Comparison of ENCODE assay signal across 8 mouse cellular contexts in genomic region chr15:36715745-36716685, GRCm38 (mm10).
DNase-seq lines count a peak whose midpoint lies in the region; ATAC-seq and TF ChIP-seq lines count a peak whose summit lies in the region.

No protein-coding gene starts in this region.

- H3K4me2 ChIP-seq in limb, embryonic 12.5 days, result peak overlapping the region; percentile 45
- H3K4me2 ChIP-seq in midbrain, embryonic 13.5 days (replicated peaks), result peak overlapping the region; percentile 40

- WGBS in heart, embryonic 10.5 days, result 18% methylated on average over 26 of the region's 26 CpGs
- WGBS in limb, embryonic 12.5 days, result 17% methylated on average over 26 of the region's 26 CpGs
- 19% methylated on average over 26 of the region's 26 CpGs for WGBS in midbrain, embryonic 13.5 days
- 4% methylated on average over 26 of the region's 26 CpGs for WGBS in small intestine, adult 2 months

- H3K27me3 ChIP-seq in heart, embryonic 10.5 days (ENCODE audit: insufficient read depth, poor library complexity, severe bottlenecking), result no peaks in the 10 kb centered on the region
- no peaks in the 10 kb centered on the region for H3K27me3 ChIP-seq in limb, embryonic 12.5 days
- H3K27me3 ChIP-seq in midbrain, embryonic 13.5 days, result no peaks in the 10 kb centered on the region
- no peaks in the 10 kb centered on the region for H3K27me3 ChIP-seq in small intestine, adult 2 months (ENCODE audit: control insufficient read depth, insufficient read depth, low read length)

- no peaks in the 10 kb centered on the region for H3K36me3 ChIP-seq in heart, embryonic 10.5 days
- no peaks in the 10 kb centered on the region for H3K36me3 ChIP-seq in limb, embryonic 12.5 days
- H3K36me3 ChIP-seq in midbrain, embryonic 13.5 days, result no peaks in the 10 kb centered on the region
- no peaks in the 10 kb centered on the region for H3K36me3 ChIP-seq in small intestine, adult 2 months (ENCODE audit: control insufficient read depth, insufficient read depth, low read length)

- no peak overlapping the region for H3K9ac ChIP-seq in limb, embryonic 12.5 days (replicated peaks)
- peak overlapping the region; percentile 10 for H3K9ac ChIP-seq in midbrain, embryonic 13.5 days (replicated peaks)

- TF ChIP-seq CTCF in bone marrow macrophage, adult 2 months (IDR thresholded peaks at IDR 0.05; ENCODE audit: low read depth, low read length), result peak; percentile 16; the same call in 1 of the 2 replicates
- TF ChIP-seq CTCF in embryonic fibroblast, embryonic 13.5 days (IDR thresholded peaks at IDR 0.05; ENCODE audit: borderline replicate concordance, insufficient read depth, low read length), result 0 out of 2 replicates have a peak, but pooled peaks have one; percentile 12
- TF ChIP-seq CTCF in small intestine, adult 2 months (IDR thresholded peaks at IDR 0.05; ENCODE audit: extremely low read depth, insufficient read length, insufficient replicate concordance, low read depth, low read length), result peak; percentile 21; the same call in 1 of the 2 replicates

- peaks cover 4% of the 10 kb centered on the region for H3K4me1 ChIP-seq in bone marrow macrophage, adult 2 months (ENCODE audit: control insufficient read depth, insufficient read depth, low read length)
- no peaks in the 10 kb centered on the region for H3K4me1 ChIP-seq in embryonic fibroblast, embryonic 13.5 days (ENCODE audit: control insufficient read depth, insufficient read depth, low read length)
- H3K4me1 ChIP-seq in heart, embryonic 10.5 days, result peaks cover 7% of the 10 kb centered on the region
- peaks cover 15% of the 10 kb centered on the region for H3K4me1 ChIP-seq in limb, embryonic 12.5 days (replicated peaks)
- H3K4me1 ChIP-seq in midbrain, embryonic 13.5 days (replicated peaks), result peaks cover 6% of the 10 kb centered on the region
- H3K4me1 ChIP-seq in small intestine, adult 2 months (ENCODE audit: control insufficient read depth, insufficient read depth, insufficient read length, low read length), result peaks cover 6% of the 10 kb centered on the region; the same call in 1 of the 2 replicates

- H3K4me3 ChIP-seq in bone marrow macrophage, adult 2 months (ENCODE audit: insufficient read depth, low read length), result peak overlapping the region; percentile 56
- H3K4me3 ChIP-seq in embryonic fibroblast, embryonic 13.5 days (ENCODE audit: insufficient read depth, low read length), result peak overlapping the region; percentile 10
- peak overlapping the region; percentile 53 for H3K4me3 ChIP-seq in heart, embryonic 10.5 days
- peak overlapping the region; percentile 28 for H3K4me3 ChIP-seq in limb, embryonic 12.5 days (replicated peaks)
- H3K4me3 ChIP-seq in midbrain, embryonic 13.5 days (replicated peaks), result peak overlapping the region; percentile 17
- H3K4me3 ChIP-seq in small intestine, adult 2 months (ENCODE audit: low read depth, low read length), result peak overlapping the region; percentile 43

- peak; percentile 81 to 83 for DNase-seq in B cell, adult 2 months
- no peak for DNase-seq in heart, embryonic 10.5 days (ENCODE audit: low spot score)
- peak; percentile 98 for DNase-seq in kidney, adult 9 months

- H3K27ac ChIP-seq in bone marrow macrophage, adult 2 months (ENCODE audit: insufficient read depth, low read depth, low read length), result no peak overlapping the region
- no peak overlapping the region for H3K27ac ChIP-seq in embryonic fibroblast, embryonic 13.5 days (ENCODE audit: insufficient read depth, low read length)
- peak overlapping the region; percentile 86 for H3K27ac ChIP-seq in heart, embryonic 10.5 days
- peak overlapping the region; percentile 30; the same call in 1 of the 2 replicates for H3K27ac ChIP-seq in limb, embryonic 12.5 days
- peak overlapping the region; percentile 67 for H3K27ac ChIP-seq in midbrain, embryonic 13.5 days
- peak overlapping the region; percentile 71 for H3K27ac ChIP-seq in small intestine, adult 2 months (ENCODE audit: insufficient read depth, low read depth, low read length)

- no peaks in the 10 kb centered on the region for H3K9me3 ChIP-seq in heart, embryonic 10.5 days
- no peaks in the 10 kb centered on the region for H3K9me3 ChIP-seq in limb, embryonic 12.5 days
- H3K9me3 ChIP-seq in midbrain, embryonic 13.5 days, result no peaks in the 10 kb centered on the region

- peak; percentile 62 for ATAC-seq in limb, embryonic 12.5 days (ENCODE audit: insufficient number of reproducible peaks, insufficient read depth, low FRiP score, low TSS enrichment, low read depth)
- peak; percentile 93 for ATAC-seq in midbrain, embryonic 13.5 days

- TF ChIP-seq POLR2A in bone marrow macrophage, adult 2 months (IDR thresholded peaks at IDR 0.05; ENCODE audit: borderline replicate concordance, low read depth, low read length), result no peak
- TF ChIP-seq POLR2A in embryonic fibroblast, embryonic 13.5 days (IDR thresholded peaks at IDR 0.05; ENCODE audit: low read depth, low read length), result no peak
- TF ChIP-seq POLR2A in small intestine, adult 2 months (IDR thresholded peaks at IDR 0.05; ENCODE audit: low read depth, low read length), result no peak

Comparison
In these comparisons a context has a peak if more than half of its experiments do, and no peak if none do; other contexts are left out.
1. H3K27ac ChIP-seq: peak in heart, embryonic 10.5 days (single experiment), limb, embryonic 12.5 days (single experiment), midbrain, embryonic 13.5 days (single experiment) and small intestine, adult 2 months (single experiment); none in bone marrow macrophage, adult 2 months (single experiment) and embryonic fibroblast, embryonic 13.5 days (single experiment).
2. Peak in every context shown above with its lines, with median percentiles within 50 percentile points of each other: H3K4me3 ChIP-seq and CTCF ChIP-seq.